Mouse (Mus musculus) c-Kit-positive CD71-negative TER-119-negative erythroid progenitor cells, embryonic 14.5 days (primary cell): ENCODE measurements around the gene 1700061G19Rik.

Experiments
- DNase-seq: peaks from one replicate; pipeline ENCODE4 v3.0.0-alpha.2; 2013; ENCODE audit warnings: low read depth

Gene 1700061G19Rik

DNA sequence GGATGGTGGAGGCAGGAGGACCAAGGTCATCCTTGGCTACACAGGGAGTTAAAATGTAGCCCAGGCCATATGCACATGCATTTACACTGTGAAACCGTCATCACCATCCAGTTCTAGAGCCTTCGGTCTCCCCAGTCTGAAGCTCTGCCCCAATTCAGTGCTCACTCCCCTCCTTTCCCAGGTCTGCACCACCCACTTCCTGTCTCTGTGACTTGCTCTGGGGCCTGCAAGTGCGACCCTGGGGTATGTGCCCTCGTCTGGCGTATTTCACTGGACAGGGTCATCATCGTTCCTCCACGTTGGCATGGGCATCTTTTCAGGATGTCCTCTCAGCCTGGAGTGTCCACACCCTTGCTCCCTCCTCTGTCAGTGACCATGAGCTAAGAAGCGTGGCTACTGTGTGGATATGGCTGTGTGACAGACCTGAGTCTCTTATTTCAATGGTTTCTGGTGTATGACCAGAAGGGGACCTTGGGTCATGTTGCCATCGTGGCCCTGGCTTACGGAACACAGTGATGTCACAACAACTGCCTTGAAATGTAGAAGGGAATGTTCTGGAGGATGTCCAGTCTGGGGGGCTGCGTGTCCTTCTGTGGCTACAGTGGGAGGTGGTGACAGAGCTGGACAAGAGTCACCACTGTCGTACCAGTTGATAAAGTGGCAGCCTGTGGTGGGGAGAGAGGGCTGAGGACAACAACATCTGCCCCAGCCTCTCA lies at the start of gene 1700061G19Rik:
TSS of gene 1700061G19Rik (plus strand) at position 542 of the 716 bp plus-strand sequence.
- DNase-seq, result no peak

DNA sequence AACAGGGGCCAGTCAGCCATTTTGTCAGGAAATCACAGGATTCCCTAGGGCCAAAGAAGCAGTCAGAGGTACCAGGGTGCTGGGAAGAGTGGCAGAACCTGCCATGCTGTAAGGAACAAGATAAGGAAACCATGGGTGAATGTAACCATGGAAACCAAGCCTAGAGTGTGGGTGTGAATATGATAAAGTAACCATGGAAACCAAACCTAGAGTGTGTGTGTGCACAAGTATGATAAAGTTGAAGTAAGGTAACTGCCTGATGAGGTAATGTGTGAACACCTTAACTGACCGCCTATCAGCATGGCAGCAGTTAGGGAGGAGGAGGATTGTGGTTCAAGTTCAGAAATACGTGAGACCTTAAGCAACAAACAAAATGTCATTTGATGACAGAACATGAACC lies 48.6 kb upstream of the 1700061G19Rik start:
- peak; percentile 63 for DNase-seq

DNA sequence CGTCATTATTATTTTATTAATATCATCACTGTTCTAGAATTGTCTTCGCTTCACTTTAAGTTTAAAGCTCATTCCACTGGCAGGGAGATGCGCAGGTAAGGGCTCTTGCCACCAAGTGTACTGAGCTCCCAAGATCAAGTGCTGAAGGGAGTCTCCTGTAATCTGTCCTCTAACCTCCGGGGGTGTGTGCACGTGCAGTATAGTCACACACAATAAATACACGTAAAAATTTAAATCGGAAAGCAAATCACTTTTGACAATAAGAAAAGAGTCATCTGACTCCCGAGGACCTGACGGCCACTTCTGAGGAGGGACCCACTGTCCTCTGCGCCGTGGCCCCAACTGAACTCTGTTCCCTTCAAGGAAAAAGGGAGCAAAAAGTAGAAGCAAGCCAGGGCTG lies 46.1 kb upstream of the 1700061G19Rik start:
- DNase-seq, result no peak

DNA sequence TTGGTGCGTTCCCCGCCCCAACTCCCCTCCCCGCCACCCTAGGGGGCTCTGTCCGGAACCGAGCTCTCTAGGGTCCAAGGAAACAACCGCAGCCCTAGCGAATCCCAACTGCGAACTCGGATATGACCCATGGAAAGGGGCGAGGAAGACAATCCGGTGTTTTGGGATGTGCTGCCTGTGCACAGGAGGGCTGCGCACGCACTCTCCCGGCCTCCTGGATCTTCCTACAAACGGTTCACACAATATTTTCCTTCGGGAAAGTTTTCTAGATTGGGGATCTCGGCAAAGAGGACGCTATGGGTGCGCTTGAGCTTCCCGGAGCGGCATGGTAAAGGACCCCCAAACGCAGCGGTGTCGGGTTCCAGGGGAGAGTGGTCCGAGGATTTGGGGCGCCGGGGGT lies 45.5 kb upstream of the 1700061G19Rik start:
- DNase-seq, result no peak

DNA sequence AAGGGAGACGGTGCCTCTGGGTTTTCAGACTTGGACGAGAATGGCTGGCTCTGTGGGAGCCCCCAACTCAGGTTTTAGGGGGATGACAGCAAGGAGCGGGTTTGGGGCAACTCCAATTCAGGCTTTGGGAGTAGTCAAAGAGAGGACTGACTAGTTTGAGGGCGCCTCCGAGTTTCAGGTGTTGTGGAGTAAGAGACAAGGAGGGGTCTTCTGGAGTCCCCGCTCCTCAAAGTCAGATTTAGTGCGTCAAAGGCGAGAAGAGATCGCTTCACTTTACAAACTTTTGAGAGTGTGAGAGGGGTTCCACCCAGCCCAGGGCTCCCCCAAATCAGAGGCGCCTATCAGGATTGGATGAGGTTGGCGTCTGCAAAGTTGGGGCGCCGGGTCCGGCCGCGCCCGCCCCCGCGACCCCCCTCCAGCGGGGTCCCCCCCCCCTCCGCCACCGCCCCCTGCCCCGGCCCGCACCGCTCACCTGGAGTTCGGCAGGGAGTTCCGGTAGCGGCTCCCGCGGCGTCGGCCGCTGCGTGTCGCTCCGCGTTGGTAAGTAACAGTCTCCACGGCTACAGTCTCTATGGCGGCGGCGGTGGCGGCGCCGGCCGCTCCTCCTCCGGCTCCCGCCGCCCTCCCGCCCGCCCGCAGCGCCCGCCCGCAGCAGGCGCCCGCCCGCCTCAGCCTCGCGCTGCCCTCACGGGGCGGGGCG lies 44.7 kb upstream of the 1700061G19Rik start, which contains the start of gene Rfx2:
TSS of gene Rfx2 (minus strand) at position 603 of the 700 bp plus-strand sequence.
- no peak for DNase-seq

DNA sequence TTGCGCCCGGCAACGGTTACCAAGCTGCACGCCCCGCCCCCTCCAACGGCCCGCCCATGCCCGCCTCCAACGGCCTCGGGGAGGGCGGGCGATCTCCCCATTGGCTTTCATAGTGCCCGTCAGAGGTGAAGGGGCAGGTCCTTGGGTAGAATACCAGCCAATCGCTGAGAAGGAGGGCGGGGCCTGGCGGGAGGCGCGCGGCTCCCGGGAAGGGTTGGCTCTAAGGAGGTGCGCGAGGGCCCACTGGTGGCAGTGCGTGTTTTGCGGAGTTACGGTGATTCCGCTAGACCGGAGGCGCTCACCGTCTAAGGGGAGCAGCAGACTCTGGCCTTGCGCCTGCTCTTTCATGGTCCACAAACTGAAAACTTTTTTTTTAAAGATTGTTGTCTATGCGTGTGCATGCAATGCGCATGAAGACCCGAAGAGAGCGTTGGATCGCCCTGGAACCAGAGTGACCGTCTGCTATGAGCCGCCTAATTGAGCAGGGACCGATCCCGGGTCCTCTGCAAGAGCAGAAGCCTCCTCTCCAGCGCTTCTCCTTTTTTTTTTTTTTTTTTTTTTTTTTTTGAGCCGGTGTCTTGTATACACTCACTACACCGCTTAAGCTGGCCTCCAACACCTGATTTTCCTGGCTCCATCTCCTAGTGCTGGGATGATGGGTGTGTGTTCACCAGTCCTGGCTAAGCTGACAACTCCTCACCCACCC lies 44.0 kb upstream of the 1700061G19Rik start:
- peak; percentile 94 for DNase-seq

DNA sequence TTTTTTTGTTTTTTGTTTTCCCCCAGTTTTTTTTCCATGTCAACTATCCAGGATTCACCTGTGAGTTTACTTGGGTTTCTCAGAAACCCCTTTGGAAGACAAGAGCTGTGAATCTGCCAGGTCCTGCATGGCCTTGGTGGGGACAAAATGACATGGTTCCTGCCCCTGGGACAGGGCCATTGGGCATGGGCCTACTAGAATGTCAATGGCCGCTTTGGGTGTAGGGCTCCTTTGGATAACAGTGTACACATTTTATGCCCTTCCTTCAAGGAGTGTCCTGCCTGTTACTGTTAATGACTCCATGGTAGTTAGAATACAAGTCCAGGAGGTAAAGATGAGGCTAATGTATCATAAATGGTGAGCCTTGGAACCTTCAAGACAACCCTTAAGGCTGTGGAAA lies 42.4 kb upstream of the 1700061G19Rik start:
- no peak for DNase-seq

DNA sequence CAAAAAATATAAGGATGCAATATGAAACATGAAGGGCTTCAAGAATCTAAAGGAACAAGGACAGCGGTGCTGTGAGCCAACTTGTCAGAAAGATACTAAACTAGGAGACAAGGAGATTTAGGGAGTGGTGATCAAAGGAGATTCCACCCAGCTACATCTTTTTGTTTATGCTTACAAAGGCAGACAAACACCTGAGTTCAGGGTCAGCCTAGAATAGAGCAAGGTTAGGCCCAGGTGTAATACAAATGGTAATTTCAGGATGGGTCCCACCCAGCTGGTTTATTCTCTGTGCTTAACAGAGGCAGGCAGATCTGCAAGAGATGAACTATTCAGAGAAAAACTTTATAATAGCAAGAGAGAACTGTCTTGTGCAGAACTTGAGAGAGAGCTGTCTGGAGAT lies 41.9 kb upstream of the 1700061G19Rik start:
- DNase-seq, result no peak

DNA sequence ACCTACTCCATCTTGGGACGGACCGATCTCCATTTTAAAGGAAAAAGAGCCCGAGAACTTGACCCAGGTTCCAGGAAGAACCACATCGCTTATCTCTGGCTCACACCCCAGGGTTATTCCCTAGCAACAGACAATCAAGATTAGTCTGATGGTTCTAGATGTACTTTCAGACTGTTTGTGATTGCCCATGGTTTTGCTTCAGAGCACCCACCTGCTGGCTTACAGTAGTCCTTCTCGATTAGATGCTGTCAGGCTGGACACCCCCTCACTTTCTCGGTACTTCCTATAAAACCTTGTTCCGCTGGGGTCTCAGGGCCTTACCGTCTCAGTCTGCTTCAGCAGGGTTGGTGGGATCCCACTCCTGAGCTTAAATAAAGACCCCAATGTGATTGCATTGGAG lies 38.9 kb upstream of the 1700061G19Rik start:
- DNase-seq, result no peak

DNA sequence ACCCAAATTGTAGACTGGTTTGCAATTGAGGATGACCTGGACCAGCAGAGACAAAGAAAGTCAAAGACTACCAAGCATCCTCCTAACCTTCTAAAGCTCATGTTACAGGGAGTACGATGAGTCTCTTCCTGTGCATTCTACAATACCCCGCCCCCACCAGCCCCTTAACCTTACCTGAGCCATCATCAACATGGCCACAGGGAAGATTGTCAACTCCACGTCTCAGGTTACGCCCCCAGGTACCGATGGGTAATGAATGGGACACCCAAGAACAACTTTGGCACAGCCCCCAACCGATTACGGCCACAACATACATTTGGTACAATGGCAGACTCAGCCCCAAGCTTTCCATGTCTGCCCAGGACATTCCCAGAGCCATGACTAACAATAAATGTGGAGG lies 34.8 kb upstream of the 1700061G19Rik start:
- DNase-seq, result no peak

DNA sequence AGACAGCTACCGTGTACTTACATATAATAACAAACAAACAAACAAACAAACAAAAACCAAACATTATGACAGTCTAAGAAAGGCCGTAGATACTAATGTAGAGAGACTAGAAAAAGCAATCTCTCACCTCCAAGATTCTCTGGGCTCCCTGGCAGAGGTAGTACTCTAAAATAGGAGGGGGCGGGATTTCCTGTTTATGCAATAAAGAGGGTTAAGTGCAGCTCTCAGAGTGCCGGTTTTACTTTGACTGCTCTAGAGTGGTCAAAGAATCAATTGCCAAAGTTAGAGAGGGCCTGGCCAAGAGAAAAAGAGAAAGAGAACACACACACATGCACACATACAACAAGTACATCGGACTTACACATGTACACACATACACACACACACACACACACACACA lies 33.1 kb upstream of the 1700061G19Rik start:
- no peak for DNase-seq

DNA sequence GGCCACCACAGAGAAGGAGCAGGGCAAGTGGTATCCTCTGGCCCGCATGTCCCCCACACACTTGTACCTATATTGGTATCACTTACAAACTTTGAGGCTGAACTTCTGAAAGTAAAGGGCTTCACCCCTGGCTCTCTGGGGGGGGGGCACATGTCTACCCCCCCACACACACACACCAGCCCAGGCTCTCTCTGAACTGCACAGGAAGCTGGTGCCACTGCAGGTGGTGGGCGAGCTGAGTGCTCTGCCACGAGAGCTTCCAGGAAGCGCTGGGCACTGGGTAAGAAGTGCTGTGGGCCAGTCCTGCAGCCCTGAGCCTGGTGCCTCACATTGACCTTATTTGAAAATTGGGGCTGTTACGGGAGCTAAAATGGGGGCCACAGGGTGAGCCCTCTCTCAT lies 31.6 kb upstream of the 1700061G19Rik start:
- DNase-seq, result no peak

DNA sequence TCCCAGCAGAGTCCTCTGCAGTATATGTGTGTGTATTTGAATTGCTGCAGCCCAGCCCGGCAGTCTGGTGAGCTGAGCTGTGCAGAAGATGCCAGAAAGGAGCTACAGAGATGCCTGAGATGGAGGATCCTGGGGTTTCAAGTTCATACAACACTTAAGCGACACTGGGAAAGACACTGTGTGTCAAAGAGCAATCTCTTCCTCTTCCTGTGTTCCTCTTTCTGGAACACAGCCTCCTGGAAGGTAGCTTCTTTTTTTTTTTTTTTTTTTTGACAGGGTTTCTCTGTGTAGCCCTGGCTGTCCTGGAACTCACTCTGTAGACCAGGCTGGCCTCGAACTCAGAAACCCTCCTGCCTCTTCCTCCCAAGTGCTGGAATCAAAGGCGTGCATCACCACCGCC lies 26.5 kb upstream of the 1700061G19Rik start:
- DNase-seq, result no peak

DNA sequence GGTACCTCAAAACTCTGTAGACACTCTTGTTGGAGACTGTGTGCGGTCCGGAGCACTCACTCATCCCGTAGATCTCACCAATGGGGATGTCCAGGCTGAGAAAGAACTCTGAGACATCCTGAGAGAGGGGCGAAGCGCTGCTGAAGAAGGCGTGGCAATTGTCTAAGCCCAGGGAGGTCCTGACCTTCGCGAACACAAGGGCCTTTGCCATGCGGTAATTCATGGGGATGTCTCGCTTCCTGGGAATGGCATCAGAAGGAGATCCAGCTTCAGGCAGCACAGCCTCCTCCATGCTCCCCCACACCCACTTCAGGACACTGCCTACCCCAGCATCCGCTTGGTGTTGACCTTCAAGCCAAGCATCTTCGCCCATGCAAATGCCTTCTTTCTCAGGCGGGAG lies 25.6 kb upstream of the 1700061G19Rik start:
- no peak for DNase-seq

DNA sequence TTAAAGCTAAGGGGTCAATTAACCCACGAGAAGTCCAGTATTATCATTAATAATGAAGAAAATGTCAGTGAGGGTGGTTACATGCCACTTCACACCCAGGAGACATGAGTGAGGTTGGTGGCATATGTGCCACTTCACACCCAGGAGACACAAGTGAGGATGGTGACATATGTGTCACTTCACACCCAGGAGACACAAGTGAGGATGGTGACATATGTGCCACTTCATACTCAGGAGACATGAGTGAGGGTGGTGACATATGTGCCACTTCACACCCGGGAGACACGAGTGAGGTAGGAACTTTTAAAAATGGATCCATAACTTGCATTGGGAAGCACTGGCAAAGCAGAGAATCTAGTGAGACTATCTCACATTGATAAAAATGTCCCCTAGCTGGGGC lies 24.1 kb upstream of the 1700061G19Rik start:
- DNase-seq, result no peak

DNA sequence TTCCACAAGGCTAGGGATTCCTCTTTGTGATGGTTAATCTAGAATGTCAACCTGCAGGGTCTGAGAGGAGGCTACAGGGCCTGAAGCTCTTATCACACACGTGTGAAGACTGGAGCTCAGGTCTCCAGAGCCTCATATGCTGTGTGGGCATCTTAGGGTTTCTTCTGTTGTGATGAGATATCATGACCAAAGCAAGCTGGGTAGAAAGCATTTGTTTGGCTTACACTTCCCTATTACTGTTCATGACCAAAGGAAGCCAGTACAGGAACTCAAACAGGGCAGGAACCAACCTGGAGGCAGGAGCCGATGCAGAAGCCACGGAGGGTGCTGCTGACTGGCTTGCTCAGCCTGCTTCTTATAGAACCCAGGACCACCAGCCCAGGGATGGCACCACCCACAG lies 19.9 kb upstream of the 1700061G19Rik start:
- DNase-seq, result no peak

DNA sequence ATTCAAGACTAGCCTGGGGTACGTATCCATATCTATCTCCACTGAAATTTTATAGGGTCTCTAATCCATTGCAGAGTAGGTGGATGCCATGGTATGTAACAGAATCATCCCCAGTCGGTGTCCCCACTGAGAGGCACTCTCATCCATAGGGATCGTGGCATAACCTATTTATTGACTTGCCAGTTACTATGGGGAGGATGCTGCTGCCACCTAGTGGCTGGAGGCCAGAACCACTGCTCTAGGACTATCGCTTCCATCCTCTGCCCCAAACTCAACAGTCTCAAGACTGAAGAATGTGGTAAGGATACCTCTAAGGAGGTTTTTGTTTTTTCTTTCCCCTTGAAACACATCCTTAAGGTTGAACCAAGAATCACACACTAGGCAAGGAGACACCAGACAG lies 17.1 kb upstream of the 1700061G19Rik start:
- DNase-seq, result peak; percentile 64

DNA sequence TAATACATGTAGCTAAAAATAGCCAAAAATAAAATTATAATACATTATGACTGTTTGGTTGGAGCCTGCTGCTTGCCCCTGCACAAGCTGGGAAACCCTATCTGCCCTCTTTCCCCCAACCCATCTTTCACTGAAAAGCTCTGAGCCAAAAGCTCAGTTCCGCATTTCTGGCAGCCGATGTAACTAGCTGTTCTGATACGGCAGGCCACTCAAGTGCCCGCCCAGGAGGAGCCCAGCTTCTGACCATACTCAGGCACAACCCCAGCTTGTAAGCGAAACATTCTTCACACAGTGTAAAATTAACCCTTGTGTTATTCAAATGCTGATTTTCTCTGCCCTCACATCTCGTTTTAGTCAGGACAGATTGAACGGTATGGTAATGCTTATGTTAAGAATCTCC lies 16.4 kb upstream of the 1700061G19Rik start:
- DNase-seq, result peak; percentile 26

DNA sequence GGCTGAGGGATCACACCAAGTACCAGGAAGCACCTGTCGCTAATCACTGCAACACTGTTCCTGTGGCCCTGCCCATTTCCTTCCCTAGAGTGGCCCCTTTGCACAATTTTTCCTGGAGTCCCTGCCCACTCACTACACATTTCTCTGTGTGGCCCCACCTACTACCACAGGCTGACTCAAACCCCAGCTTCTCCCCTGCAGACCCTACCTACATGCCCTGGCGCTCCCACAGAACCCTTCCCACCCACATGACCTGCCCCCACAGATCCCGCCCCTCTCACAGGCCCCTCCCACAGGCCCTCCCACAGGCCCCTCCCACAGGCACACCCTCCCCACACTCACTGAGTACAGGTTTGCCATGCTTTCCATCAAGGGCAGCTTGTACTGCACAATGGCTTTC lies 14.1 kb upstream of the 1700061G19Rik start:
- peak; percentile 67 for DNase-seq

DNA sequence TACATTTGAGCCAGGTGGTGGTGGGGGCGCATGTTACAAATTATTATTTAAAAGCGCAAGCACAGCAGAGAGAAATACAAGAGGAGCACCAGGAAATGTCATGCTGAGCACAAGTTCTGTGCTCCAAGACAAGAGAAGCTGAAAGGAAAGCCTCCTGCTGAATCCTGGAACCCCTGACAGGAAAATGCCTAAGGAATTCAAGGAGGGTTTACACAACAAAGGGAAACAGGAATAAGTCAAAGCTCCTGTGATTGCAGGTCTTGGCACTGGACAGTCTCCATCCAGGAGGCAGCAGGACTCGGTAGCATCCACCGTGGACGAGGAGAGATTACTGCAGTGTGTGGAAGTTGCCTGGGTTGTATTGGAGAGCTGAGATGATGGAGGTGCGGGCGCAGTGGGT lies 9.2 kb upstream of the 1700061G19Rik start:
- no peak for DNase-seq

DNA sequence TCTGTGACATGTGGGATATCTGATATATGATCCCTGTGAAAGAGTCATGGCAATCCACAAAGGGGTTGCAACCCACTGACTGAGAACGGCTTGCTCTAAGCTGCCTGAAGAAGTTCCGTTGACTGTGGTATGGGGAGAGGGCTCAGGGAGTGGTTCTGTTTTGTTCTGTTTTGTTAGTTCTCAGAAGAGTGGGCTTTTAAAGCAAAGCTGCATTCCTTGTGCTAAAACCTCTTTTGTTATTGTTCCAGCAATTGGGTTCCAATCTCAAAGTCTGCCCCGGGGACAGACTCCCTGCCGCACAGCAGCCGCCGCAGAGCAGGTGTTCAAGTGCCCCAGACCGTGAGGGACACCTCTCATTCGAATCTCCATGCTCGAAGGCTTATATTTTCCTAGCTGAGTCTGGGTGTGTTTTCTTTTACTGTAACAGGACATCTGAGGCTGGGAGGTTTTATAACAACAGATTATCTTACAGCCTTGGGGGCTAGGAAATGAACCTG lies 5.7 kb upstream of the 1700061G19Rik start:
- no peak for DNase-seq

DNA sequence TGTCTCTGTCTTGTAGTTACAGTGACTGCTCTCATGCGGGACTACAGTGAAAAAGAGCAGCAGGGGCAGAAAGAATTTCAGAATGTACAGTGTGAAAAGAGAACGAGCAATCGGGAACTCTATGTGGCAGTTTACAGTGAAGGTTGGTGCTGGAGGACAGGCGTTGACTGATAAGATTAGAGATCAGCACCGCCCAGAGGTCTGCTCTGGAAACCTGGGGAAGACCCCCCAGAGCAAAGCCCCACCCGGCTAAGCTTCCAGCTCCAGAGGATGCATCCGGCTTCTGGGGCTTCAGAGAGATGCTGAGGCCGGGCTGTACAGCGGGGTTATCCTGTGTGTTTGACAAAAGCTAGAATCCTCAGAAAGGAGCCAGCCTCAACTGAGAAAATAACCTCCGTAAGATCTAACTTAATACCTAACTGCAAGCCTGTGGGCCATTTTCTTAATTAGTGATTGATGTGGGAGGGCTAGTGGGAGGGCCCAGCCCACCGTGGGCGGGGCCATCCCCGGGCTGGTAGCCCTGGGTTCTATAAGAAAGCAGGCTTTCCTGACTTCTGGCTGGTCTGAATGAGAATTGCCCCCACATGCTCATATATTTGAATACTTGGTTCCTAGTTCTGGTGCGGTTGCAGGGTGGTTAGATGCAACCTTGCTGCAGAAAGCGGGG lies 4.9 kb upstream of the 1700061G19Rik start:
- DNase-seq, result no peak
